Mouse (Mus musculus) gastrocnemius, postnatal 14 days (tissue): Measurements from ENCODE around the gene Aebp2. TPM values are rescaled to one million over a fixed set of nuclear protein-coding genes. Genes with fewer than 3 reads are reported as not detected.

Source experiments
- DNase-seq: peaks from one replicate; pipeline ENCODE4 v3.0.0; 2021; ENCODE audit warnings: mixed read lengths
- intact Hi-C: fragments of 180-260 bp; cut with DNase I; formaldehyde crosslinking; loops from one replicate; pipeline ENCODE4 v1.15.1; 2025; ENCODE audit warnings: low total_unique reads
- total RNA-seq, 2 experiments: library from RNA; stranded (reverse); gene quantifications; 2 replicates each; pipeline ENCODE4 v1.2.3; 2021

Gene Aebp2
- total RNA-seq, 2 experiments from 2014 or later = 29.9 to 32.0 TPM

DNA sequence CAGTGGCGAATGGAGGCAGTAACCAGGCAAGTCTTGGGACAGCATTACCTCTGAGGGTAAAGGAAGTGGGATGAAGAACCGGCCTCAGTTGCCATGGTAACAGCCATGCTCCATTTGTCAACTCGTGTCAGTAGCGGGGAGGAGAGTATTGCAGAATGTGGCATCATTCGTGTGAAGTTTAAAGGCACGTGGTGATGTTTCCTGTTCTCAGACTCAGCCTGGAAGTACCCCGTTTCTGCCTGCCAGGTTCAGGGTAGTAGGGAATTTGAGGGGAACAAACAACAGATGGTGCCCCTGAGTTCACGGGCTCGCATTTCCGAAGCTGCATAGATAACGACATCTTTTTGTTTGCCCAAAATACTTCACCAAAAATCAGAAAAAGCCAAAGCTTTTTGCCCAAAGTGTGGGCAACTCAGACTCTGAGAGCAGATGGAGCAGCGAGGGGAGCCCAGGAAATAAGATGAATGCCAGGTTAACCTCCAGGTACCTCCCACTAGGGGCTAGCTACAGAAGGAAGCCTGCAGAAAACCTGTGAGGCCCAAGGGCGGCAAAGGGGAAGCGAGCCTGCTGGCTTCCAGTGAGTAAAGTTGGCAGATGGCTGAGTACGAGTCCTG, 56.3 kb downstream of the Aebp2 start:
- intact Hi-C loops = no loop called here
- no peak for DNase-seq

- intact Hi-C loops = no loop called here
- DNase-seq = no peak
Measured at GRCm38 (mm10) chr6:140680713-140681112, 58.2 kb downstream of the Aebp2 start.

DNA sequence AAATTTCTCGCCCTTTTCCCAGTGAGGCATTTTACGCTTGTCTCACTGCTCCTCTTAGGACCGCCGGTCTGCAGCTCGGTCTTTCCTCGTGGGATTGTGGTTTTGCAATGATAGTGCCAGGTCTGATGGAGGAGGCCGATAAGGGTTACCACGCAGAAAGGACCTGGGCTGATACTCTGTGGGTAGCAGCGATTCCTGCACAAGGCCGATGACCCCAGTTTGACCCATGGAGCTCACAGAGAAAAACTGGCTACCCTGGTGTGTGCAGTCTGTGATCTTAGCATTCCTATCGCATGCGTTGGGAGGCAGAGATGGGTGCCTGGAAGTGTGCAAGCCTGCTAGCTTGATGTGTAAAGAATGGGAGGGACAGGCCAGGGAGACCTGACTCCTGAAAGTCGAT, 60.4 kb downstream of the Aebp2 start:
- intact Hi-C loops = no loop called here
- DNase-seq = no peak

DNA sequence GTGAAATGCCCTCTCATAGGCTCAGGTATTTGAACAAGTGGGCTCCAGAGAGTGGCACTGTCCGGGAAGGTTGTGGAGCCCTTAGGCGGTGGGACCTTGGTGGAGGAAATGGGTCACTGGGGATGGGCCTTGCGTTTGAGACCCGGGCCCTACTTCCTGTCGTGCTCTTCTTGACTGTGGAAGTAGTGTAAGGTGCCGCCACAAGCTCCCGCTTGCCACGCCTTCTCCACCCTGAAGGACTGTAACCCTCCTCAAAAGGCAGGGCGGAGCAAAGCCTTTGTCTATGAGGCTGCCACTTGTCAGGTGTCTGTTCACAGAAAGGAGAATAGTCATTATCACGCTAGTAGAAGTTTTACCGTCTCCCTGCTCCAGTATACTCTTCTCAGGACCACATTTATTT, 61.9 kb downstream of the Aebp2 start:
- DNase-seq = no peak
- intact Hi-C loops = no loop called here

- no peak for DNase-seq
- intact Hi-C loops = no loop called here
Measured at GRCm38 (mm10) chr6:140689617-140690404, 67.3 kb downstream of the Aebp2 start.

DNA sequence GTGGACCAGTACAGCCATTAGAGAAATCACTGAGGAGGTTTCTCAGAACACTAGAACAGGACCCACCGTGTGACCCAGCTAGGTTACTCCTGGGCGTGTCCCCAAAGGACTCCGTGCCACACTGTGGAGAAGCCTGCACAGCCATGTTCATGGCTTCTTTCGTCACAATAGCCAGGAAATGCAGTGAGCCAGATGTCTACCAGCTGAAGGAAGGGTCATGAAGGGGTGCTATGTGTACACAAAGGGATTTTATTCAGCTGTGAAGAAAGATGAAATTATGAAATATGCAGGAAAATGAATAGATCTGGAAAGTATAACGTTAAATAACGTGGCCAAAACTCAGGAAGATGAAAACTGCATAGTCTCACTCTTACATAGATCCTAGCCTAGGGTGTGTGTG, 69.7 kb downstream of the Aebp2 start:
- no peak for DNase-seq
- intact Hi-C loops = no loop called here

GRCm38 (mm10) chr6:140696192-140696879, 73.9 kb downstream of the Aebp2 start:
- intact Hi-C loops = no loop called here
- no peak for DNase-seq

GRCm38 (mm10) chr6:140697994-140698393, 75.5 kb downstream of the Aebp2 start:
- intact Hi-C loops = no loop called here
- DNase-seq = peak; percentile 70

GRCm38 (mm10) chr6:140698596-140698995, 76.1 kb downstream of the Aebp2 start:
- no peak for DNase-seq
- intact Hi-C loops = no loop called here

DNA sequence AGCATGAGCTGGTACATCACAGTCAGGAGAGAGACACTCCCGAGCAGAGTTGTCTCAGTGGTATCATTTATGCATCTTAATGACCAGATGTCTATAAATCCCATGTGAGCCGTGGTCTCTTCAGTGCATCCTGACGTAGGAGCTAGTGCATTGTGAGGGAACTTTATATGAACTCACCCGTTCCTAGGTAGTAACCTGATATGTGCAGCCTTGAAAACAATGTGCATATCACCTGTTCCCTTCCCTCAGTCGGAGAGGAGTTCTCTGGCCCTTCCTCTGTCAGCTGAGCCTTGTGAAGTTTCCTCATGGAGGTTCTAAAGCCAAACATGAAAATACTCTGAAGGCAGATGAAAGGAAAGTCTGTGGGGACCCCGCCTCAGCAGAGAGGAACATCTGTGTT, 78.8 kb downstream of the Aebp2 start:
- intact Hi-C loops = loop anchor here (10.0 kb wide), 1 partner anchor 226 kb away; no protein-coding TSS in a partner anchor
- no peak for DNase-seq

GRCm38 (mm10) chr6:140705132-140705531, 82.7 kb downstream of the Aebp2 start:
- no peak for DNase-seq
- intact Hi-C loops = loop anchor here (10.0 kb wide), 1 partner anchor 230 kb away; no protein-coding TSS in a partner anchor

DNA sequence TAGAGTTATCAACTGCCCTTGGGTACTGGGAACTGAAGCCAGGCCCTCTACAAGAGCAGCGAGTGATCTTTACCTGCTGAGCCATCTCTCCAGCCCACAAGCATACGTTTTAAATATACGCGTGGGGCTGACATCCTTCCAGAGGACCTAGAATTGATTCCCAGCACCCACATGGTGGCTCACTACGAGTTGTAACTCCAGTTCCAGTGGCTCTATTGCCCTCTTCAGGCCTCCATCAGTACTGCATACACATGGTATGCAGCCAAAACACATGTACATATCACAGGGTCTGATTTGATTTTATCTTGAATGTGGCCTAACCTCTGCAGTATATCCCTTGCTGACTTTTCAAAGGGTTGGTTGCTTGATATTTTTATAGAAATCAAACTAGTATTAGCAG, 83.6 kb downstream of the Aebp2 start:
- intact Hi-C loops = loop anchor here (10.0 kb wide), 1 partner anchor 231 kb away; no protein-coding TSS in a partner anchor

GRCm38 (mm10) chr6:140708059-140708458, 85.6 kb downstream of the Aebp2 start:
- DNase-seq = no peak
- intact Hi-C loops = loop anchor here (10.0 kb wide), 1 partner anchor 233 kb away; no protein-coding TSS in a partner anchor

More for the DNA sequence above, 83.6 kb downstream of the Aebp2 start:
- DNase-seq = no peak

GRCm38 (mm10) chr6:140709415-140710107, 87.1 kb downstream of the Aebp2 start:
- intact Hi-C loops = loop anchor here (10.0 kb wide), 3 partner anchors 145 to 605 kb away; no protein-coding TSS in a partner anchor
- DNase-seq = no peak

- intact Hi-C loops = loop anchor here (10.0 kb wide), 2 partner anchors 142 to 602 kb away; no protein-coding TSS in a partner anchor
- peak; percentile 43 for DNase-seq
Measured at GRCm38 (mm10) chr6:140712754-140713153, 90.3 kb downstream of the Aebp2 start.

DNA sequence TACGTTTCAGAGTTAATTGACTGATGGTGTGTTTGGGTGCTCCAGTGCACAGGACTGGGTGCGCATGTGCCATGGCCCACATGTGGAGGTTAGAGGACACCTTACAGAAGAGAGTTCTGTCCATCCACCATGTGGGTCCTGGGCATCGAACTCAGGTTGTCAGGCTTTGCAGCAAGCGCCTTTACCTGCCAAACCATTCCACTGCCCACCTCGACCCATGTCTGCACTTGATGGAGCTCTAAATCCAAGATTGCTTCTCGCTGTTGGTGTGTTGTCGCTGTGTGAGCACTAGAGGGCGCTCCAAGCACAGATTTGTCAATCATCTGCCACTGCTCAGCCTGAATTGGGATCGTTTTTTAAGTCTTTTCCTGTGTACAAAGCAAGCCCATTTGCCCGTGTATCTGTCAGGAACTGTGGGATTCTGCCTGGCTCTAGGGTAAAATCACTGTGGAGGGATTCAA, 92.5 kb downstream of the Aebp2 start:
- intact Hi-C loops = loop anchor here (10.0 kb wide), 2 partner anchors 140 to 600 kb away; no protein-coding TSS in a partner anchor
- peak; percentile 69 for DNase-seq

DNA sequence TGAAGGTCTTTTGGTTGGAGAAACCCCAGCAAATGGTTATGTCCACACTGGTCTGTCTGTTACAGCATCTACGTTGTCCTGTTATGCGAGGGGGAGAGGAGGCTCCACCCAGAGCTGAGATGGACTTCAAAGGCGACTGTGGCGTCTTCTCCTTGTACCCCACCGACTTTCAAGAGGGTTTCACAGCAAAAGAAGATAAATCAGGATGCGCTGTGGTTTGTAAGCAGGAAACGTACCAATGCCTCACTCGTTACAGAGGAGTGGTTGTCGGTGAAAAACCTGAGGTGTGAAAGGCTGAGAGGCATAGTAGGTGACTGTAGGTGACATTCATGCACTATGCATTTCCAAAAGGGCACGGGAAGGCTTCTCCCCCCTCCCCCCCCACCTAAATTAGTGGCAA, 99.6 kb downstream of the Aebp2 start:
- intact Hi-C loops = no loop called here
- DNase-seq = no peak
